Mouse (Mus musculus) frontal cortex, postnatal 25 days (tissue): ENCODE results near the gene Mrps11.
A peak's percentile ranks its signal among the peaks of the same experiment; 100 is the strongest.

Experiments
- DNase-seq, 2 experiments: peaks; one replicate each; pipeline ENCODE4 v3.0.0; 2022; ENCODE audit warnings: low spot score in 2 of 2

Mrps11 gene

DNA sequence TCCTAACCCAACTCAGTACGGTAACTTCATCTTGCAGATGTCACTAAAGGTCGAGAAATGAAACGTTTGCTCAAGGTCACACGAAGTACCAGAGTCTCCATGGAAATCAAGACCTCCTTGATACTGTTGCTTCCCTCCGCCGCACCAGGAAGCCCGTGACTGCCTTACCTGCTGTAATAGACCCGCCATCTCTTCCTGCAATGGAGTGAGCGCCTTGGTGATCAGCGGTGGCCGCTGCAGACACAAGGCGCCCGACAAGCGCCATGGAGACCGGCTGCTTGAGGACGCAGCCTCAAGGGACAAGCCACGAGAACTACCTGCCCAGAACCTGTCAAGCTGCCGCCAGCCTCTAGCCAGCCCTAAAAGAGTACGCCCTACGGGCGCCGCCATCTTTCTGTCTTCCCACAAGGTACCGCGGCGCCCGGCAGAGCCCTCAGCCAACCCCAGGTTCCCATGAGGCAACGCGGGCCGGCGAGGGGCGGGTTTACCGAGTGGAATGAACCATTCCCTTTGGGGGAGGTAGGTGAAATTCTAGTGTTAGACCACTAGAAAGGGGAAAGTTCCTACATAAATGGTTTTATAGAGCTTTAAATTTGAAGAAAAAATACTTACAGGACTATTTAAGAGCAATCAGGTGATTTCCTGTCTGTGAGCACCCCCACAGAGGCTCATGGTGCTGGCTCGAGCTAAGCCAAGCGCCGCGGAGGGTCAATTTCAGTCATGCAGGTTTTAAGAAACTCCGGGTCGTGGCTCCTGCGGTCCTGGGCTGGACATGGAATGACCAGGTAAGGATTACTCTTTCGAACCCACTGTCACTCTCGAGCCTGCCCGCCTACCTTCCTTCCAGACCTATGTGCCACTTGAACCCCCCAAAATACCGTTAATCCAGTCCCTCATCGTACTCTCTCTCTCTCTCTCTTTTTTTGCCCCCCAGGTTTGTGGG, at the start of gene Mrps11, which contains the start of gene Mrpl46:
Gene Mrps11 (plus strand): TSS at position 481 of the 943 bp plus-strand sequence.
Gene Mrpl46 (minus strand): TSS at position 893 of the 943 bp plus-strand sequence.
- DNase-seq: peak; percentile 69 to 82

DNA sequence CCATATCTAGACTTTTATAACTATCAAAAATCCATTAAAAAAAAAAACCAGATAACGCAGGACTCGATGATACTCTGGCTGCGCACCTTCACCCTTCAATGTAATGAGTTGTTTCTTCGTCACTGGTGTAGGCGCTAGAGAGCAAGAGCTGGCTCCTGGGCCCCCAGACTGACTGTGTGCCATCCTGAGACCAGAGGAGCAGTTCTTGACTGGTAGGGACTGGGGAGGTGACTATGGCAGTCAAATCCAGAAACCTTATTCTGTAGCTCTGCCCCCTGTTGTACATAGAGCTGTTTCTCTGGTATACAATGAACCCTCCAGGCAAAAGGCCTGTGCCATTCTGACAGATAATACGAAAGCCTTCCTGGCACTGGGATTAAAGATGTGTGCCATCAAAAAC, 45.7 kb upstream of the Mrps11 start:
- no peak for DNase-seq

DNA sequence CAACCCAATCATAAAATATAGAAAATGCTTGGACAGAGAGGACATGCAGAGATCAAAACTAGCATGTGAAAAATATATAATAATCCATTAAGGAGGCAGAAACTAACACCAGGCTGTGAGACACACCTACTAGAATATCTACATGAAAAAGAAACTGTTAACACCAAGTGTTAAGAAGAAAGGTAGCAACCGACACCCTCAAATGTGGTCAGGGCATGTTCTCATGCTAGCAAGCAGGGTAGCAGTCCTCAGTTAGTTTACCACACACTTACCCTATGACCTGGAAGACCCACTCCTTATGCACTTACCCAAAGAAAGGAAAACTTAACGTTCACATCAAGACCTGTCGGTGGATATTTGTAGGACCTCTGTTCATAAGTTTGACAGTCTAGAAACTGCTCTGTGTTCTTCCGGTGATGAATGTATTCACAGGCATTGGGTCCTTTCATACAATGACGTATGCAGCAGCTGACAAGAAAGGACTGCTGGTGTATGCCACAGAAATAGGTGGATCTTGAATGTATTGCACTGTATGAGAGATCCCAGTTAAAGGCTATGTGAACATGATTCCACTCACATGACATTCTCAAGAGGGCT, 45.2 kb upstream of the Mrps11 start, which contains the start of gene Ntrk3:
Gene Ntrk3 (minus strand): TSS at position 399 of the 597 bp plus-strand sequence.
- no peak for DNase-seq

DNA sequence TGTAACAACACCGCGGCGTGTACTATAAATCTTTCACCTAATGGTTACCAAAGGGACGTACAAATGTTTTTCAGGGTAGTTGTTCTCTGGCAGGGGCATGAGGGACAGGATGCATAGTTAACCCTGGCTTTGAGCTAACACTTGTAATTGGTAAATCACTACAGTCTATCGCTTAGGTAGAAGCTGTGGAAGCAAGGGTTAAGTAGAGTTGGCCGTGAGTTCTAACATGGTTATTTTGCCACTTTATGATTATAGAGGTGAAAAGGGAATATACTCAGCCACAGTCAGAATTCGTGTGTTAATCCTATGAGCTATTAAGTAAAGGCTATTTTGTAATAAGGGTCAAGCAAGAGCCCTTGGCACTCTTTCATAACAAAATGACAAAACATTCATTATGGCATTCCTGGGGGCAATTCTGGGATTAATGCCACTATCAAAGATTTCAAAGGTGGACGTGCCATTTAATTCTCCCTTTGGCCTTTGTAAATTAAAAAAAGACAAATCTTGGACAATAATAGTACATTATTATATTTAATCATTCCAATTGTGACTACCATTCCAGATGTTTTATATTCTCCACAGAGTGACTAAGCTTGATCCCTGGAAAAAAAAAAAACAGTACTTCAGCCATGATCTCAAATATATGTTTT, 43.4 kb upstream of the Mrps11 start:
- DNase-seq: no peak

DNA sequence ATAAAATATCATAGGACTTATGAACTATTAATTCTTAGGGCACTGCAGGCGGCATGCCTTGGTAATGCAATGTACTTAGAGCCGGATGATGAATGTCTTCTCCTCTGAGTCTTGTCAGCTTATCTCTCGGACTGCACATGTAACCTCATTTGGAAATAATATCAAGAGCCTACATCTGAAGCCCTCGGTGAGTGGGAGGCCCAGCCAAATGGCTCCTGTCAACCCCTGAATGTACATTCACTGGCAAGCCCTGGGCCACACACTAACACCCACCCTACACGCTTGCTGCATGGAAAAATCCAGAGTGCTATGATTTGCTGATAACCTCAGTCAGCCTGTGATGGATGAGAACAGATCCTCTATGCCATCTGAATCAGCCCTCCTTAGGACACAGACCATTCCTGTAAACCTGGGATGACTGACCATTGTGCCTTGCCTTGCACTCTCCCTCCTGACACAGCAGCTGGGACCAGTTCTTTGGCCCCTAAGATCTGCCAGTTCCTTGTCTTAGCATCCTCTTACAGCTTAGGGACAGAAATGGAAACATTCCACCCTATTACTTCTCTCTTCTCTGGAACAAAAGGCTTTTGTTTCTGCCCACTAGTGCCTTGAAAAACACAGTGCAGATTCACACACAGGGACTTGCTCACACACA, 39.1 kb upstream of the Mrps11 start:
- DNase-seq: no peak

DNA sequence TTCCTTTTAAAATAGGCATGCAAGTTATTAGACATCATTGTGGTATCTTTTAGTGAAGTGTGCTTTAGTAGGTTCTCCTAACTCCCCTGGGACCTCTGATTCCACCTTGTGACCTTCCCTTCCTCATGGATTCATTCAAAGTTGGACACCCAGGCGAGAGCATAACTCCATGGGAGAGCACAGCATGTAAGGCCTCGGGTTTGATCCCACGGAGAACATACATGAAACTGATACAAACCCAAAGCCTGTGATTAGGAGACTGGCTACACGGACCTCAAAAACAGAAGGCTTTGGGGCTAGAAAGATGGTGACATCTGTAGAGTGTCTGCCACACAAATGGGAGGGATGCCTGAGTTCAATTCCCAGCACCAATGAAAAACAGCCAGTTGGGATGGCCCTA, 30.0 kb upstream of the Mrps11 start:
- no peak for DNase-seq

DNA sequence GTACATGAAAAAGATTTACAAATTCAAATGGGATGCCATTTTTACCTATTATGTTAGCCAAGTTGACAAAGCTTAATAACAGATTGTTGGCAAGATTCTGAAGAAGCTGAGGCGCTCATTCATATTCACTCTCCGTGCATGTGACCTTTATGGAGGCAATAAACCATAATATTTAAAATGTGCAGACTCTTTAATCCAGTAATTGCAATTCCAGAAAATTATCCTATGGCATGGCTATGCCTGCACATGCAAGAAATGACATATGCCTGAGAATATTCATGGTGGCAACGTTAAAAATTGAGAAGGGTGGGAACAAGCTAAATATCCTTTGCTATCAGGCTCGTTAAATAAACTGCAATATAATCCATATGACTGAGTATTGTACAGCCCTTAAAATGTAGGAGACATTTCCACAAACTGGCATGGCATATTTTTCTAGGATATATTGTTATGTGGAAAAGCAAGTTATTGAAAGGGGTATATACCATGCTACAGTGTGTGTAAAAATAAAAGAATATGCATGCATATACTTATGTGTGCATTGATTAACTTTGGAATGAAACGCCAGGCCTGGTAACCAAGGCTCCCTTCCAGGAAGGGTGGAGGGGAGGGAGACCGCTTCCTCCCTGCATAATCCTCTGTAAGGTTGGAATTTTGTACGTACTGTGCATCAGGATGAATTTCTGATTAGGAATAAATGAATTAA, 29.0 kb upstream of the Mrps11 start:
- DNase-seq: no peak

DNA sequence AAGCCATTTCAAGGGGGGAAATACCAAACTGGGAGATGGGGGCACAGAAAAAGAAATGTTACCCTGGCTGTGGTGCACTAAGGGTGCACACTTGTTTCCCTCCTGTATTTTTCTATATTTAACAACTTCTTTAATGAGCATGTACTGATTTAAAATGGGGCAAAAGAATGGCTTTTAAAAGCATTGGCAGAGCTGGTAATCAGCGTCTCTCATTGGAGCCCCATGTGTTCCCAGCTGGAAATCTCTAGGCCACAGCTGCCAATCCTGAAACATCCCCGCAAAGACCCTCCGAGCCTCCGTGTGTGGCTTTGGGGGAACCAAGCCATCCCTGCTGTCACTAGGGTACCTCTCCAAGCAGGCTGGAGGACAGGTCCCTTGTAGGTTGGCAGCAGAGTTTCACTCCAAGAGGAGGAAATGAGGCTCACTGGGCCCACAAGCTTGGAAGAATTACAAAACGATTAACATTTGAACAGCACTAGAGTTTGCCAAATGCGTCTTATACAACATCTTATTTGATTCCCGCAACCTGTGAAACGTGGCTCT, 28.4 kb upstream of the Mrps11 start:
- DNase-seq: no peak

DNA sequence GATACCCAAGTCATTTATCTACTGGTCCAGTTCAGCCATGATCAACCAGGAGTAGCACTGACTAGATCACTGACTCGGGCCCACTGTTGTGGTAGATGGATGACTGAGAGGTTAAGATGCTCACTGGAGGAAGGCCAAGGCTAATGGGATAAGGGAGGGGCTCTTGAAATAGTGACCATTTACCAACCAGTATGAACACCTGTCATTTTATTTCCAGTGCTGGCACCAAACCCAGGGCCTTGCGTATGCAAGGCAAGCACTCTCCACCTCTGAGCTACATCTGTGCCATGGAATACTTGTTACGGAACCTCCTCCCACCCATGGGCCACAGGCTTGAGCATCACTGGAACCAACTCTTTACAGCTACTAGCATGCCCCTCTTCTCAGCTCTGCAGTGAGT, 19.1 kb upstream of the Mrps11 start:
- no peak for DNase-seq

DNA sequence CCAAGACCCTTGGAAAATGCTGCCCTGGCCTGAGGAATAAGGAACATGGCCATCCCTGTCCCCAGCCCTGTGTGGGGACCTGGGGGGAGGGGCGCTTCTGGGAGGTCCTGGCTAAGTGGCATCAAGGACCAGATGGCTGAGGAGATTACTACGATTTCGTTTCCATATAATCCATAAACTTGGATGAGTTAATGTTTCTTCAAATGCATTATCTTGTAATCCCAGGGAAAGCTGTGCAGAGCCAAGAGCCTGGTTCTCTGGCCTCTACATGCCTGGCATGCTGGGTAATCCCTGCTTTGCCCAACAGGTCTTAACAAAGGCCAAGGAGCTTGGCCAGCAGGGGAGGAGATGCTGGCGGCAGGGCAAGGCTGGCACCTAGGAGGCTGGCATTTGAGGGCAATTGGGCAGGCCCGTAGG, 17.7 kb upstream of the Mrps11 start:
- DNase-seq: no peak

DNA sequence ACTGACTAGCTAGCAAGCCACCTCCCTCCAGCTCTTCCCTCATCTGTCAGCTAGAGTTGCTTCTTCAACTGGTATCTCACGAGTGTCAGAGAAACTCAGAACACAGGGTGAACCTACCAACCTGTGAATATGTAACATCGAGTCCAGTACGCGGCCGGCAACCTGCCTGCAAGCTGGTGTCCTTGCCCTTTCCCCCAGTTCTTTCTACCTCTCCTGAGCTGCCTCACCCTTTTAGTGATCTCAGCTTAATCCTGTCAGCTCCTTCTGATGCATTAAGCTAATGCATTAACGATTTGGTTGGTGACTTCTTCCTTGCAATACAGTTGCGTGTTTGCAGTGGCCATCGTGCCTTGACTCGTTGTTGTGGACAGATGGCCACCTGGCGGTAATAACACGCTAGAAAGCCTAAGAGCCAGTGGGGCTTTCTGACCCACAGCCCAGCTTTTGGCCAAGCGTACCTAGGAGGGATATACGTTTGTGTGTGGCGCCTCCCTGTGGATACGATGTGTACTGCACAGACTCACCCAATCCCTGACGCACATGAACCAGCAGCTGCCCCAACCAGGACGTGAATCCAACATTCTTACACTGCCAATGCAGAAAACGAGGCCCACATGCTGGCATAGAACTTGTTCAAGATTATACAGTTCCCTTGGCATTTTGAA, 16.8 kb upstream of the Mrps11 start:
- DNase-seq: peak; percentile 92 to 95

DNA sequence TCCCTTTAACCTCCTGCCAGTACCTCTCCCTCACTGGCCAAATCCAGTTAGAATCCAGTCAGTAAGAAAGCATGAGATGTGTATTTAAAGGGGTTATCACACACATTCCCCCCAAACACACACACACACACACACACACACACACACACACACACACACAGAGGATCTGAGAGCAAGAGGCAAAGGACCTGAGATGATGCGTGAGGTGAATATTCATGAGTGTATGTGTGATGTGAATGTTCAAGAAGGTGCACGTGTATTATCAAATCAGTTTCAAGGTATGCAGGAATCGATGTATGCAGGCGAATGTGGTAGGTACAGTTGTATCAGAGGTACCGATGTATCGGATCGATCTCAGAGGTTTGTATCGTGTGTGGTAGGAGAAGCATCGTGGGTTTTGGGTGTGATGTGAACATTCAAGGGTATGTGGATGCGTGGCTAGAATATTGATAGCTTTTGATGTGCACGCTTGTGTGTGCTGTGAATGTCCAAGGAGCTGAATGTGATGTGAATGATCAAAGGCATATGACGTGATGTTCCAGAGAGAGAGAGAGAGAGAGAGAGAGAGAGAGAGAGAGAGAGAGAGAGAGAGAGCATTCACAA, 14.9 kb upstream of the Mrps11 start:
- DNase-seq: no peak

DNA sequence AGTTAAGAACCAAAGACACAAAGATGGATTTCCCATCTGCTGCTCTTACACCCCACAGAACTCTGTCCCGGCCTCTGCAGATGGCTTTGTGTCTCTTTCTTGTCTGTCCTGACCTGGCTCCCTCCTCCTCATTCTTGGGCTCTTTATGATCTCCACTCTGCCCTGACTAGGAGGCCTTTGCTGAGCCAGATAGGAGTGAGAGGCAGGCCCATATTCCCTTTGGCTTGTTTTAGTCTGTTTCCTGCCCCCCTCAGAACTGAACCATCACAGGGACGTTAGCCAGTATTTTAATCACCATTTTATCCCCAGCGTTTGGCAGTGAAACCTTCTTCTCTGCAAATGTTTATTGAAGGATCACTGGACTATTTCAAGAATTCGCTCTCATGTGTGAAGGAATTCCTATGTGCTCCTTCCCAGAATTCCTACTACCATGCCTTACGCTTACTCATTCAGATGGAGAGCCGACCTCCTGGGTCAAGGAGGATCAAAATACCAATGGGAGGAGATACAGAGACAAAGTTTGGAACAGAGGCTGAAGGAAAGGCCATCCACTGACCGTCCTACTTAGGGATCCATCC, 13.8 kb upstream of the Mrps11 start:
- no peak for DNase-seq

DNA sequence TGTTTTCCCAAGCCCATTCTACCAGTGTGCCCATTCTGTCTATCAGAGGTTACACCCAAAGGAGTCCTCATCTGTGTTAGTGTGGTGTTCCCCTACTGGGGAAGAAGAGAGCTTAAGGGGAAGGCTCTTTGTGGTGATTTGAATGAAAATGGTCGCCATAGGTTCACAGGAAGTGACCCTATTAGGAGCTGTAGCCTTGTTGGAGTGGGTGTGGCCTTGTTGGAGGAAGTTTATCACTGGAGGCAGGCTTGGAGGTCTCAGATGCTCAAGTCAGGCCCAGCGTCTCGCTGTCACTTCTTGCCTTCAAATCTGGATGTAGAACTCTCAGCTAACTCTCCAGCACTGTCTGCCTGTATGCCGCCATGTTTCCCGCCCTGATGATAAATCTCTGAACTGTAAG, 12.0 kb upstream of the Mrps11 start:
- no peak for DNase-seq

DNA sequence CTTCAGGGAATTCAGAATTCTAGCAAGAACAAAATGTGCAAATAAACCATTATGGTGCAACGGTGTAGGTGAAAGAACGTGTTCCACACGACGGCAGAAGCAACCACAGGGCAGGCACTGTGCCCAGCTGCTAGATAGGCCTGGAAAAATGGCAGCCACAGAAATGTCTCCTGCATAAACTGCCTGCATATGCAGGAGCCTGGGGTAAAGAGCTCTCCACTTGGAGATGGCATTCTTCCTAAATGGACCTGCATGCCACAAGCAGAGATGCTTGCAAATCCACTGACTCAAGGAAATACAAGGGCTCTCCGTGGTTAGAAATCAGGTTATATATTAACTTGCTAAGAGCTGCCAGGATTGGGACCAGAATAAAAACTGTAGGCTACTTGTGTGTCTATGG, 4.2 kb upstream of the Mrps11 start:
- no peak for DNase-seq

DNA sequence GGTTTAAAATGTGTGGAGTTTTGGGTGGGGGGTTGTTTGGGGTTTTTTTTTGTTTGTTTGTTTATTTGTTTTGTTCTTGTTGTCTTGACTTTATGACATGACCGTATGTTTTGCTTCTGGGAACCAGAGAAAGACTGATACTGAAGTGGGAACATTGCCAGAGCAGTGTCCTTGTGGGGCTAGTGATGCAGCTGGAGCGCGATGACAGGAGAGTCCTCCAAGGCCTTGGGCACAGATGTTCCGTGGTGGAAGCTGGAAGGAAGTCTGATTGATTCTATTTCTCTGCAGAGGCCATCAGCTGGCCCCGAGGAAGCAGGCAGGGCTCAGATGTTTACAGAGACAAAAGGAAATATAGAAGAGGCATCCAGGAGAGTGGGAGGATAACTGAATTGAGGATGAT, 3.0 kb downstream of the Mrps11 start:
- no peak for DNase-seq

DNA sequence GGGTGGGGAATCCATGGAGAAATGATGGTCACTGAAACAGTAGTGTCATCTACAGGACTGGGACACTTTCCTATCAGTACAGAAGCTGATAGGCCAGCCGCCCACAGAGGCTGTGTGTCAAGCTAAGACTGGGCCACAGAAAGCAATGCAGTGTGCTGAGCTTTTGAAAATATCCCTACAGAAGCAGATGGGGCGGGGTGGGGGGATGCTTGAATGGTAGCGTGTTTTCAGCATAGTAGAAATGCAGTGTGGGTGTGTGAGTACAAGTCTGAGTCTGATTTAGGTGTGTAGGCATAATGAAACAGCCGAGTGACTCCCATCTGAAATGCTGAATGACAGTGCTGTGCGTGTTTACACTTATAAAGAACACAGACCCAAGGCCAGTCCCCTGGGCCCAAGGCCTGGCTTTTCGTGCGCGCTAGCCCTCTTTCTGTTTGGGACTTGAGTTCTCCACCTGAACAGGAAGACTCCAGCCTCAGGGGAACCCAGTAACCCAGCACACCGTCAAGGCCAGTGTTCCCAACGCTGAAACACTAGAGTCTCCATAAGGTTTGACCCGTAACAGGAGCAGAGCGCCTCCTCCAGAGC, 5.0 kb downstream of the Mrps11 start:
- DNase-seq: no peak

DNA sequence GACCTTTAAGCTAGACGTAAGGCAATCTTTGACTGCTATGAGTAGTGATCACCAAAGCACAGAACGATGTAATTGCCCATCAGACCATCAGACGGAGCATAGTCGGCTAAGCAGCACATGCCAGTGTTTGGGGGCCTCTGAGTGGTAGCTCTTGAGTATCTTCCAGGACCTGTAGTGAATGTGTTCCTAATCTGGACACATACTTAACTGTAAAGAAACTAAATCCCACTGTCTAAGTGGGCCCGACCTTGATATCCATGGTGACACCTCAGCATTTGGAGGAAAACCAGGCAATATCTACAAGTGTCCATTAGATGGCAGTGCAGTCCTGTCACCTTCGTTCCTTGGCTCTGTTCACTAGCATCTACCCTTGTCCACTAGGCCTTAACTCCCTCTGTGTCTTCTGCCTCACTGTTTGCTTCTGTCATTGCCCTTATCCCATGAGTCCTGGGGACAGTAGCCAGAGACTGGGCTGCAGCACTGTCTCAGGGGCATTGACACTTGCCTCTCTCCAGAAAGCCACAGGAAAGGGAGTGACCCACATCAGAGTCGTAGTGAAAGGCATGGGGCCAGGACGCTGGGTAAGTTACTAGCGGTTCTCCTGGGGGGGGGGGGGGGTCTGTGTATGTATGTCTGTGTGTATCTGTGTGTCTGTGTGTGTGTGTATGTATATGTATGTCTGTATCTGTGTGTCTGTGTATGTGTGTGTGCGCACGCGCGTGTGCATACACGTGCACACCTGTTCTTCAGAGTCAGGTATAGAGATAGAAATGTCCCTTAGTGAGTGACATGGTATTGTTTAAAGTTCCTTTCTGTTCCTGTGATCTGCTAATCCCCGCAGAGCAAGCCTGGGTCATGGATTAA, 8.7 kb downstream of the Mrps11 start:
- peak in 1 of 2 experiments; percentile 42 for DNase-seq
